Mouse (Mus musculus) gastrocnemius, adult 2 months (tissue): ENCODE measurements around the gene Tgfbr2. TPM values are rescaled to one million over a fixed set of nuclear protein-coding genes. Genes with fewer than 3 reads are reported as not detected.
"Not testable (repeated sequence)": the region's sequence is repeated elsewhere in the genome, so short reads cannot be mapped to it uniquely, and the experiment has no call there.

Experiments
- DNase-seq: peaks from one replicate; pipeline ENCODE4 v3.0.0; 2022
- H3K27ac ChIP-seq: fragments of 200-600 bp; 2 replicates; pipeline ENCODE4 v1.8.1; 2022; ENCODE audit warnings: mild to moderate bottlenecking
- H3K4me3 ChIP-seq: fragments of 200-600 bp; 2 replicates; pipeline ENCODE4 v1.8.1; 2022; ENCODE audit warnings: mild to moderate bottlenecking, moderate library complexity
- CTCF ChIP-seq: fragments of 200-600 bp; IDR thresholded peaks from 2 replicates; pipeline ENCODE4 v1.8.1; 2022; ENCODE audit warnings: antibody characterized with exemption, mild to moderate bottlenecking, moderate library complexity
- intact Hi-C: fragments of 180-260 bp; cut with DNase I; formaldehyde crosslinking; loops from one replicate; pipeline ENCODE4 v1.15.1; 2025
- total RNA-seq, 2 experiments: library from RNA; stranded (reverse); gene quantifications; 2 replicates each; pipeline ENCODE4 v1.2.3; 2021

Gene Tgfbr2
- total RNA-seq, 2 experiments from 2014 or later, result 18.4 to 23.5 TPM

GRCm38 (mm10) chr9:116059156-116059555 is 116.0 kb downstream of the Tgfbr2 start:
- Histone ChIP-seq H3K27ac (no peak overlapping the region), H3K4me3 (no peak overlapping the region)
- DNase-seq, result no peak
- peak; percentile 37; the same call in 1 of the 2 replicates for TF ChIP-seq CTCF
- intact Hi-C loops, result no loop called here

GRCm38 (mm10) chr9:116058475-116058874 is 116.7 kb downstream of the Tgfbr2 start:
- H3K4me3 ChIP-seq, result no peak overlapping the region
- intact Hi-C loops, result no loop called here
- no peak overlapping the region for H3K27ac ChIP-seq
- TF ChIP-seq CTCF, result no peak
- no peak for DNase-seq

- Histone ChIP-seq H3K27ac (peak overlapping the region; percentile 56), H3K4me3 (no peak overlapping the region)
- peak; percentile 57 for DNase-seq
- intact Hi-C loops, result no loop called here
- no peak for TF ChIP-seq CTCF
These were observed 121.2 kb downstream of the Tgfbr2 start for GRCm38 (mm10) chr9:116053976-116054375.

- Histone ChIP-seq H3K27ac (no peak overlapping the region), H3K4me3 (no peak overlapping the region)
- DNase-seq, result no peak
- TF ChIP-seq CTCF, result no peak
- intact Hi-C loops, result no loop called here
These were observed 125.2 kb downstream of the Tgfbr2 start for GRCm38 (mm10) chr9:116049985-116050384.

GRCm38 (mm10) chr9:116041787-116042186 is 133.4 kb downstream of the Tgfbr2 start:
- Histone ChIP-seq H3K27ac (no peak overlapping the region), H3K4me3 (no peak overlapping the region)
- DNase-seq, result peak; percentile 83
- TF ChIP-seq CTCF, result peak; percentile 96
- intact Hi-C loops, result loop anchor here (1.0 to 5.0 kb wide), 3 partner anchors 44 to 331 kb away; no protein-coding TSS in a partner anchor

- intact Hi-C loops, result loop anchor here (1.0 to 5.0 kb wide), 3 partner anchors 44 to 331 kb away; no protein-coding TSS in a partner anchor
- Histone ChIP-seq H3K27ac (no peak overlapping the region), H3K4me3 (no peak overlapping the region)
- no peak for DNase-seq
- no peak for TF ChIP-seq CTCF
These were observed 133.8 kb downstream of the Tgfbr2 start for GRCm38 (mm10) chr9:116041369-116041768.

- intact Hi-C loops, result loop anchor here (1.0 to 5.0 kb wide), 3 partner anchors 44 to 331 kb away; no protein-coding TSS in a partner anchor
- not testable (repeated sequence) for H3K4me3 ChIP-seq, H3K27ac ChIP-seq, DNase-seq
These were observed 134.3 kb downstream of the Tgfbr2 start for GRCm38 (mm10) chr9:116040852-116041251.

- Histone ChIP-seq H3K27ac (no peak overlapping the region), H3K4me3 (no peak overlapping the region)
- intact Hi-C loops, result loop anchor here (5.0 kb wide), 1 partner anchor 43 kb away; no protein-coding TSS in a partner anchor
- DNase-seq, result no peak
- TF ChIP-seq CTCF, result no peak
These were observed 135.2 kb downstream of the Tgfbr2 start for GRCm38 (mm10) chr9:116039981-116040380.

GRCm38 (mm10) chr9:116038275-116038674 is 136.9 kb downstream of the Tgfbr2 start:
- intact Hi-C loops, result no loop called here
- Histone ChIP-seq H3K4me3 (no peak overlapping the region), H3K27ac (no peak overlapping the region)
- no peak for TF ChIP-seq CTCF
- DNase-seq, result peak; percentile 31
